Mouse (Mus musculus) spleen, embryonic (tissue): ENCODE data around the gene Cyp21a1.
"Not testable (repeated sequence)": the region's sequence is repeated elsewhere in the genome, so short reads cannot be mapped to it uniquely, and the experiment has no call there.

Source experiments
- CTCF ChIA-PET: fragments of 350-600 bp; sonication (Branson Sonifier 250); formaldehyde crosslinking; loops from one replicate; lab custom pipeline; 2022; lab: Charles Lee

The Cyp21a1 gene

DNA sequence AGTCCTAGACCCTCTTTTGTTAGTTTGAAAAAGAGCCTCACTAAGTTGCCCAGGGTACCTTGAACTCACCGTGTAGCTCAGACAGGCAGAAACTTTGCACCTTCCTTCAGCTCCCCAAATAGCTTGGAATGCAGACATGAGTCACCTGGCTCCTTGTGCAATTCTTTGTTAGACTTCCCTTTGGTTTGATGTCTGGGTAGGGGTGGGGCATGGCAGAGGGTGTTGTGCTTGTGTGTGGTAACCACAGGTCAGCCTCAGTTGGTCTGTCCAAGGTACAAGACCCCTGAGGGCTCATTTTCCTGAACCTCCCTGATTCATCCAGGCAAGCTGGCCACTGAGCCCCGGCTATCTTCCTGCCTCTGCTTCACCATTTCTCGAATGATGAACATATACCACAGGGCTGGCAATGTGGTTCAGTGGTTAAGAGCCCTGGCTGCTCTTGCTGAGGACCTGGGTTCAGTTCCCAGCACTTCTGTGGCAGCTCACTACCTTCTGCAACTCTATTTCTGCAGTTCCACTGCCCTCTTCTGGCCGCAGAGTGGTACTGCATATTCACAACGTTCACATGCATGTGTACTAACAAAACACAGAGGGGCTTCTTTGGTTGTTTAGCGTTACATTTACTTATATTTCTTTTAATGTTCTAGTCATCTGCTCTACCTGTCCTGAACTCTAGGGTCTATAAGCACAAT, 656 bp upstream of the Cyp21a1 start:
- CTCF ChIA-PET = no interaction called here

DNA sequence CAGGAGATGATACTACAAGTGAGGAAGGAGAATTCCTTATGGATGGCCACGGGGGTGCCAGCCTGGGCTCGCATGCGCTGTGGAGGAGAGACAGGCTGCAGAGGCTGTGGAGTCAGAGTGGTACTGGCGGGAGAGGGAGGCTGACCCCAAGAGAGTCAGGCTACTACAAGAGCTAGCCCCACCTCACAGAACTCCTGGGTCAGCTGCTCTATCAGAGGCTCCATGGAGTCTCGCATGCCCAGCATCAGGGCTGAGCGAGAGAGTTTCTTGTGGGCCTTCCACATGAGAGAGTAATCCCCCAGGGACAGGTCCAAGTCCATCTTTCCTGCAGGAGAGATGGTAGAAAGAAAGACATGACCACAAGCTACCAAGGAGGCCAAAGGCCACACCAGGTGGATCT, 994 bp downstream of the Cyp21a1 start:
- CTCF ChIA-PET = not testable (repeated sequence)

DNA sequence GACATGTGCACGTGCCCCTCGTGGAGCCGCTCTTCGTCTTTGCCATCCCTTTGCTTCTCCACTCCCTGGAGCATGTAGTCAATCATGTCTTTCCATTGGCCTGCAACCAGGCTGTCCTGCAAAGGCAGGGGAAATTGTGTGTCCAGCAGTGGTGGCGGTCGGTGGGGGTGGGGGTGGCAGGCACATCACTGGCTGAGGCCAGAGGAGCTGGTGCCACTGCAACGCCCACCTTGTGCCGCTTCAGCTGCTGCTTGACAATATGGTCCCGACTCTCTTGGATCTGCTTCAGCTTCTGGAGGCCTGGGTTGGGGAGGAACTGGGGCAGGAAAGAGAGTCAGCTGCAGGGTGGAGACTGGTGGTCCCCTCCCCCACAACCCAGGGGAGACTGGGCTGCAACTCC, 1.6 kb downstream of the Cyp21a1 start:
- CTCF ChIA-PET = not testable (repeated sequence)

DNA sequence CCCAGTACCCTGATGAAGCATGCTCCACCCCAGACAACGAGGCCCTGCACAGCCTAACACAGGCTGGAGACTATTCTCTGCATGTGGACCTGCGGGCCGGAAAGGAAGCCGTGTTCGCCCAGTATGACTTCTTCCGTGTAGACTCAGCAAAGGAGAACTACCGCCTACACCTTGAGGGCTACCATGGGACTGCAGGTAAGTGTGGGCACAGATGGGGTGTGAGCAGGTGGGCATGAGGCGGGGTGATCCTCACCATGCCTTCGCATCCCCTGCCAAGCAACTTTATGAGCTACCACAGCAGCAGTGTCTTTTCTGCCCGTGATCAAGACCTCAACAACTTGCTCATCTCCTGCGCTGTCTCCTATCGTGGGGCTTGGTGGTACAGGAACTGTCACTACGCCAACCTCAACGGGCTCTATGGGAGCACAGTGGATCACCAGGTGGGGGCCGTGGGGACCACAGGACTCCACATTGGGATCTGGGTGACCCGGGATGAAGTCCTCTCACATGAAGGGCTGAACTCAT, 3.5 kb downstream of the Cyp21a1 start:
- CTCF ChIA-PET = not testable (repeated sequence)

DNA sequence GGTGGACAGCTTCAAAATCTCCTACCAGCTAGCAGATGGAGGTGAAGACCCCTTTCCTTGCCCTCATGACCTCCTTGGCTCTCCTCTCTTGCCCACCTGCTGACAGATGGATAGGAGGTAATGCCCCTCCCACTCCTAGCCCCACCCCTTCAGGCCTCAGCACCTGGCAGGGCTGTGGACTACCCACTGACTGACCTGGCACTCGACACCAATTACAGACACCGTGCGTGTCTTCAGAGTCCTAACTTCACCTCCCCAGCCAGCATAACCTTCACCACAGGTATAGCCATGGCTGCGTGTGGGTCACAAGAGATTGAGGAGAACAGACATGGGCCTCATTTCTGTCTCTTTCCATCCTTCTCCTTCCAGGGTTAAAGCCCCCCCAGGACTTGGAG, 4.8 kb downstream of the Cyp21a1 start:
- CTCF ChIA-PET = no interaction called here

DNA sequence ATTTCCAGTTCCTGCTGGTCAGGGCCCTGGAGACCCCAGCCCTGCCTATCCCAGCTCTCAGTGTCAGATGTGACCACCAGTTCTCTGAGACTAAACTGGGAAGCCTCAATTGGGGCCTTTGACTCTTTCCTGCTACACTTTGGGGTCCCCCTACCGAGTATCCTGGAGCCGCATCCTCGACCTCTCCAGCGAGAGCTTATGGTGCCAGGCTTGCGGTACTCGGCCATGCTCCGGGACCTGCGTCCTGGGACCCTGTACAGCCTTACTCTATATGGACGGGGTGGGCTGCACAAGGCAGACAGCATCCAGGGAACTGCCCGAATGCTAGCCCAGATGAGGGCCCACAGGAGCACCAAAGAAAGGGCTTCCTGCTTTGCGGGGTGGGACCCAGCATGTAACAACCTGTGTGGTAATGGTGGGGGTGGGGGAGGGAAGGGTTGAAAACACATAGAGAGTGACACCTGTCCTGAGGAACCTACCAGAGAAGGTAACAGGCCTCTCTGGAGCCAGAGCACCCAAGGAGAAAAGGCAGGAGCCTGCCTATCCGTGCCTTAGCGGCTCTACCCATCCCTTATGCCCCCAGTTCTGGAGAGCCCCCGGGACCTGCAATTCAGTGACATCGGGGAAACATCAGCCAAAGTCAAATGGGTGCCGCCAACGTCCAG, 5.4 kb downstream of the Cyp21a1 start:
- CTCF ChIA-PET = no interaction called here

DNA sequence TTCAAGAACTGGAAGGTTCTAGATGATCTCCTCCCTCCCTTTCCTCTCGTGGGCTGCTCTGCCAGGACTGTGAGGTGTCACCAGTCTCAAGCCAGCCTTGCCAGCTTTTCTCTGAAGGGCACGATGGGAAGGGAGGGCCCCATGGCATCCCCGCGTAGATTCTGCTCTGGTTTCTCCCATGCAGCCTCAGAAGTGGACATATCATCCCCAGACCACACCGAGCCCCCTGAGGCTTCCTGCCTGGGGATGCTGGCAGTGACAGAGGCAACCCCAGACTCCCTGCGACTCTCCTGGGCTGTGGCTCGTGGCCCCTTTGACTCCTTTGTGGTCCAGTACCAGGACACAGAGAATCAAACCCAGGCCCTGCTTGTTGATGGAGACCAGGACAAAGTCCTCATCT, 6.3 kb downstream of the Cyp21a1 start:
- CTCF ChIA-PET = not testable (repeated sequence)

DNA sequence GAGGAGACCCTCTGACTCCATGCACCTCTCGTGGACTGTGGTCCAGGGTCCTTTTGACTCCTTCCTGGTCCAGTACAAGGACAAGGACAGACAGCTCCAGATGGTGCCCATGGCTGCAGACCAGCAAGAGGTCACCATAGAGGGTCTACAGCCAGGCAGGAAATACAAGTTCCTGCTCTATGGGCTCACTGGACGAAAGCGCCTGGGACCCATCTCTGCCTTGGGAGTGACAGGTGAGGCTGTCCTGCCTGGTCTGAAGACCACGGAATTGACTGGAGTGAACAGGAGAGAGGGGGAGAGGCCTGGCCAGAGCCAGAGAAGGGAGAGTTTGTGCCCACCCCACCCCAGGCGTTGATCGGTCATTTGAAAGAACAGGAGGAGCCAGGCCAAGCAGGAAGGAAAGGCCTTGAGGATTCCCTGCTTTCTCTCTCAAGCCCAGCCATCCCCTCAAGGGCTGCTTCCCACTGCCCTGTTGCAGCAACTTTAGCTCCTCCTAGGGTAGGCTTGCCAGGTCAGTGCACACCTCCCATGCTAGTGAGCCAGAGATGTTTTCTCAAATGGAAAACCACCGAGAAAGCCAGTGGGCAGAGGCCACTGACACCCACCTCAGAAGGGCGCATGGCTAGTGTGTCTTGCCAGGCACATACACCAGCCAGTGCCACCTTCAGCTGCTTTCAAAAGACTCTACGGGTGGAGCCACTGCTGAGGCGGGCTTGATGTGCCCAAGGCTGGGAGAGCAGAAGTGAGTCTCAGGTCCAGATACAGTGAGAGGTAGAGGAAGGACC, 7.0 kb downstream of the Cyp21a1 start:
- CTCF ChIA-PET = not testable (repeated sequence)

DNA sequence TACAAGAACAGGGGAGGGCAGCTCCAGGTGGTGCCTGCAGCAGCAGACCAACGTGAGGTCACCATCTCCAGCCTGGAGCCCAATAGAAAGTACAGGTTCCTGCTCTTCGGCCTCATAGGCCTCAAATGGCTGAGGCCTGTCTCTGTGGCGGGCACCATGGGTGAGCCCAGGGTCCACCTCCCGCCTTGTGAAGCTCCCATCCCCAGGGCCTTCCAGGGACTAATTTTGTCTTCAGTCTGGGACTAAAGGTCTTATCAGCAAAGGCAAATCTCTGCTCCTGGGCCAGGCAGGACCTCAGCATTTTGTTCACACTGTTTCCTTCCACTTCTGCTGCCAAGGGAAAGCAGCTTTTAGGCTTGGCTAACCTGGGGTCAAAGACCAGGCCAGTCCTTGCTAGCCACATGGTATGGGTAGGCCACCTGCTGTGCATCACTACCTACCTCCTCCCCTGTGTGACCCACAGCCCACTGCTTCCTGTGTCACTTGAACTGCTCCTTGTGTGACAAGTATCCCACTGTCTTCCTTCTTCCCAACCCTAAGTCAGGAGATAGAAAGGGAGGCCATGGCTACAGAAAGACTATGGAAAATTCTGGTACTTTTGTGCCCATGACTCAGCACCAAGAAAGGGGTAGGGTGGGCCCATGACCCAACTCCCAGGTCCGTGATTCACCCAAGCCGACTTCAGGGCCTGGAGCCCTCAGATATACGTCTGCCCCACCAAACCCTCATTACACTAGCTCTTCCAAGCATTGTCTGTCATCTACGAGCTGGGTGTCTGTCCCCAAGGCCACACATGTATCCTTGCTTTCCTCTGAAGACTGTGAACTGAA, 7.8 kb downstream of the Cyp21a1 start:
- CTCF ChIA-PET = no interaction called here

DNA sequence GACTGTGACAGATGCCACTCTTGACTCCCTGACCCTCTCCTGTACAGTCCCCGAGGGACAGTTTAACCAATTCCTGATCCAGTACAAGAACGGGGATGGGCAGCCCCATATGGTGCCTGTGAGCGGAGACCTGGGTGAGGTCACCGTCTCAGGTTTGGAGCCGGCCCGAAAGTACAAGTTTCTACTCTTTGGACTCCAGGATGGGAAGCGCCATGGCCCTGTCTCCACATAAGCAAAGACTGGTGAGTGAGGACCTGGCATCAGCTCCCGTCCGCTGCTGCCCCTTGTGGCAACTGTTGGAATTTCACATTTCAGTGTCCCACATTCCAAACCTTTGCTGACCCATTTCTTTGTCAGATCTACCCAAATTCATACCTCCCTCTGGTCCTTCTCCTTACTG, 8.7 kb downstream of the Cyp21a1 start:
- CTCF ChIA-PET = no interaction called here

DNA sequence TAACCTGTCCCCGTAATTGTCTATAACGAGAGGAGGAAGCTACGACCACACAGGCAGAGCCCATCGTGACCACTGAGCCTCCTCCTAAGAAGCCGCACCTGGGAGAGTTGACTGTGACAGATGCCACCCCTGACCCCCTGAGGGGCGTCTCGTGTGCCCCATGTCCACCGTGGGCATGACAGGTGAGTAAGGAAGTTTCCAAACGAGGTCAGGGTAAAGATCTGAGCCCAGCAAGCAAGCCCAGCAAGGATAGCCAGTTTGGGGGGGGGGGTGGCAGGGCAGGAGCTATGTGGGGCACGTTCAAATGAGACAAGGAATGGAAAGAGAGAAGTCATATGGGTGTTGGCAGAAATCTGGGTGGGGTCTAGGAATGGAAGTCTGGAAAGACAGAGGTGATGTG, 9.3 kb downstream of the Cyp21a1 start:
- CTCF ChIA-PET = no interaction called here

DNA sequence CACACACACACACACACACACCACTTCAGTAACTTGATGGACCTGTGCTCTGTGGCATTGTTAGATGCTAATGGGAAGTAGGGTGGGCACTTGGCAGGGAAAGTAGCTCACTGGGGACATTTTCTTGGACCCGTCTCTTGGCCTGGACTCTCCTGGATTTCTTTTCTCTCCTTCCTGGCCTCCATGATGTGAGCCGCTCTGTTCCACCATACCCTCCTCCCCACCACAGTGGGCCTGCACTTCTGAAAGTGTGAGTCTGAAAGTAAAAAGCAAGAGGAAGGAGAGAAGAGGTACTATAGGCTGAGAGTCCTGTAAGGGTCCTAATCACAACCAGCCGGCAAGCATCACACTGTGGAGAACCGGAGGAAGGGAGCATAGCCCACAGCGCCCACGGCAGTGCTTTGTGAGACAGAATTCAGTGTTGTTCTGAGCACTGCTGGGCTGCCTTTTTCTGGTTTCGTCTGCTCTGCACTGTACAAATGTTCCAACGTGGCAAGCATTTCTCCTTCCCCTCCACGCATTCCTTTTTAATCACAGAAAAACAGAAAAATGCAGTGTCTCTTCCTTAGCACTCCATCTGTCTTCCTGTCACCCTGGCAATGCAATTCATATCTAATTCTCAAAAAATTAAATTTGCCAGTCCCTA, 26.6 kb downstream of the Cyp21a1 start:
- CTCF ChIA-PET = no interaction called here

DNA sequence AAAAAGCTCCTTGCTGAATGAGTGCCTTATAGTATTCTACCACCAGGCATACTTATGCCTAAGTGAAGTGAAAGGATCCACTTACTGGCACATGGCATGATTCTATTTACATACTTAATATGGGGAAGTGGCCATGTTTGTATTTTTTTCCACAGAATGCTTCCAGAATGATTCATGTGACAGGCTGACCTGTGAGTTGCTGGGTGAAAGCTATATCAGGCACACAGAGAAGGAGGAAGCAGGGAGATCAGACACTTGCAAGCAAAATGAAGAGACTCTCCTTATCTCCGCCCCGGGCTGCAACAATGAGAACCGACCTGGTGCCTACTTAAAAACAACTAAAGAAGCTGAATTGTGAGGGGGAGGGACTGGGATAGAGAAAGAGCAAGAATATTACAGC, 42.9 kb downstream of the Cyp21a1 start:
- CTCF ChIA-PET = no interaction called here
